Mouse (Mus musculus): ENCODE measurements around the gene Ddit4. TPM values are rescaled to one million over a fixed set of nuclear protein-coding genes. Genes with fewer than 3 reads are reported as not detected.

Gene Ddit4
- total and polyA plus RNA-seq, 3 experiments = 39.5 to 136 (median 50.6) TPM

DNA sequence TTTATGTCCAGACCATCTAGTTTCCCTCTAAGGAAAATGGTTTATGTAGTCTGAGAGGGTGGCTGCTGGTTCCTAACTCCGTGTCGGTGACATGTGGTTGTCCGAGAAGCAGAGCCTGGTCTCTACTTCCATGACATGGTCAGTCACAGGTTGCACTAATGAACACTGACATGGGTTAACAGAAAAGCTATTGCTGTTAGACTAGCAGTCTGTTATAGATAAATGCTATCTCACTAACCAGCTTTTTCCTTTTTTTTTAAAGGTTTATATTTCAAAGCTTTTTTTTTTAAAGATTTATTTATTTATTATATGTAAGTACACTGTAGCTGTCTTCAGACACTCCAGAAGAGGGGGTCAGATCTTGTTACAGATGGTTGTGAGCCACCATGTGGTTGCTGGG is 47.4 kb upstream of the Ddit4 start:
- TF ChIP-seq BHLHE40 (IDR thresholded peaks at IDR 0.05; ENCODE audit: low read depth, low read length) = no peak
- no peak for TF ChIP-seq NELFE (IDR thresholded peaks at IDR 0.05; ENCODE audit: low read depth, low read length)
- TF ChIP-seq USF2 (conservative IDR thresholded peaks at IDR 0.05; ENCODE audit: low read depth, low read length) = no peak
- no peak for TF ChIP-seq MAZ (IDR thresholded peaks at IDR 0.05; ENCODE audit: low read depth, low read length)
- TF ChIP-seq RCOR1 (conservative IDR thresholded peaks at IDR 0.05; ENCODE audit: low read depth, low read length) = no peak
- no peak for TF ChIP-seq ZMIZ1 (IDR thresholded peaks at IDR 0.05; ENCODE audit: low read depth, low read length)
- TF ChIP-seq CTCF (conservative IDR thresholded peaks at IDR 0.05 in 1 of 2, IDR thresholded peaks at IDR 0.05 in 1 of 2; ENCODE audit: low read depth in 2 of 2, low read length in 2 of 2) = no peak
- TF ChIP-seq JUN (IDR thresholded peaks at IDR 0.05; ENCODE audit: insufficient read depth, low read depth, low read length) = no peak
- no peak for TF ChIP-seq IRF4 (IDR thresholded peaks at IDR 0.05; ENCODE audit: low read depth, low read length)
- TF ChIP-seq POLR2AphosphoS2 (IDR thresholded peaks at IDR 0.05; ENCODE audit: low read depth, low read length) = no peak
- TF ChIP-seq GABPA (IDR thresholded peaks at IDR 0.05; ENCODE audit: insufficient replicate concordance, low read depth, low read length) = no peak
- TF ChIP-seq SMC3 (IDR thresholded peaks at IDR 0.05; ENCODE audit: low read depth, low read length) = no peak
- TF ChIP-seq KAT2A (IDR thresholded peaks at IDR 0.05; ENCODE audit: insufficient replicate concordance, low read length) = no peak
- no peak for TF ChIP-seq ZKSCAN1 (IDR thresholded peaks at IDR 0.05; ENCODE audit: borderline replicate concordance, low read depth, low read length)
- no peak for TF ChIP-seq CHD2 (IDR thresholded peaks at IDR 0.05; ENCODE audit: low read length)
- TF ChIP-seq E2F4 (IDR thresholded peaks at IDR 0.05; ENCODE audit: insufficient replicate concordance, low read depth, low read length) = no peak
- TF ChIP-seq SIN3A (IDR thresholded peaks at IDR 0.05; ENCODE audit: low read length) = no peak
- no peak for TF ChIP-seq UBTF (IDR thresholded peaks at IDR 0.05; ENCODE audit: low read depth, low read length)
- TF ChIP-seq HCFC1 (IDR thresholded peaks at IDR 0.05; ENCODE audit: low read depth, low read length) = no peak
- no peak for TF ChIP-seq TBP (conservative IDR thresholded peaks at IDR 0.05; ENCODE audit: low read depth, low read length)
- Histone ChIP-seq H3K9me3 (replicated peaks; ENCODE audit: low read length) (no peaks in the 10 kb centered on the region), H3K79me2 (replicated peaks; ENCODE audit: control insufficient read depth, extremely low read depth, insufficient read depth, poor library complexity, severe bottlenecking) (peaks cover 30% of the 10 kb centered on the region), H3K27me3 (replicated peaks) (no peaks in the 10 kb centered on the region), H3K27ac (ENCODE audit: insufficient read depth, low read depth) (no peak overlapping the region), H3K4me2 (ENCODE audit: insufficient read depth, low read depth, poor library complexity, severe bottlenecking) (no peak overlapping the region), H3K9ac (ENCODE audit: insufficient read depth, low read depth) (no peak overlapping the region), H3K4me1 (ENCODE audit: control insufficient read depth in 1 of 2, insufficient read depth in 2 of 2) (peaks cover 8 to 32% of the 10 kb centered on the region in 2 experiments; a peak in 3 of 4 replicates), H3K4me3 (replicated peaks in 1 of 3; ENCODE audit: low read depth in 2 of 3, low read length in 2 of 3, poor library complexity in 1 of 3) (no peak overlapping the region), H3K36me3 (replicated peaks in 1 of 2; ENCODE audit: control insufficient read depth in 1 of 2, insufficient read depth in 1 of 2, low read length in 1 of 2) (peaks cover 29 to 47% of the 10 kb centered on the region in 2 experiments)
- dilution Hi-C loops (cut with MboI; ENCODE audit: extremely low pct_ligation_motif_present, extremely low pct_unique_long_range_greater_than_20kb, low sequenced_read_pairs) (no loop called here), in situ Hi-C loops (cut with MboI; ENCODE audit: low pct_ligation_motif_present, low pct_unique_long_range_greater_than_20kb, low sequenced_read_pairs) (no loop called here)
- DNase-seq (ENCODE audit: extremely low read depth) = no peak

DNA sequence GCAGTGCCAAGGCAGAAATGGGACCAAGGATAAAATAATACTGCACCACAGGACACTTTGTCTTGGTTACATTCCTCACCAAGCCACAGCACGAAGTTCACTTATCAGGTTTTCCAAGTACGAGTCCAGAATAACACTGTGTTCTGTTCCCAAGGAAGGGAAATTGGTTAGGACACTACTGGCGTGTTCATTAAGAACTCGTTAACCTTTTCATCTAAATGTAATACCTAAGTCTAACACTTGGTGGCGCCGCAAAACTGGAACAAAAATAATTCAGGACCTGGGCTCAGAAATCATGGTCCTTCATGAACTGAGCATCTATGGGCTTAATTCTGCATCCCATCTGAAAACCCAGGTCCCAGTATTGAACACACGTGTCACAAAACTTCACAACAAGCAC is 46.0 kb upstream of the Ddit4 start:
- in situ Hi-C loops (cut with MboI; ENCODE audit: low pct_ligation_motif_present, low pct_unique_long_range_greater_than_20kb, low sequenced_read_pairs) = no loop called here
- peaks cover 35 to 58% of the 10 kb centered on the region in 2 experiments for H3K36me3 ChIP-seq (replicated peaks in 1 of 2; ENCODE audit: control insufficient read depth in 1 of 2, insufficient read depth in 1 of 2, low read length in 1 of 2)
- H3K27ac ChIP-seq (ENCODE audit: insufficient read depth, low read depth) = no peak overlapping the region
- H3K4me2 ChIP-seq (ENCODE audit: insufficient read depth, low read depth, poor library complexity, severe bottlenecking) = no peak overlapping the region
- H3K4me1 ChIP-seq (ENCODE audit: control insufficient read depth in 1 of 2, insufficient read depth in 2 of 2) = peaks cover 8 to 32% of the 10 kb centered on the region in 2 experiments; a peak in 3 of 4 replicates
- no peaks in the 10 kb centered on the region for H3K9me3 ChIP-seq (replicated peaks; ENCODE audit: low read length)
- dilution Hi-C loops (cut with MboI; ENCODE audit: extremely low pct_ligation_motif_present, extremely low pct_unique_long_range_greater_than_20kb, low sequenced_read_pairs) = no loop called here
- DNase-seq (ENCODE audit: extremely low read depth) = peak; percentile 74
- no peak overlapping the region for H3K4me3 ChIP-seq (replicated peaks in 1 of 3; ENCODE audit: low read depth in 2 of 3, low read length in 2 of 3, poor library complexity in 1 of 3)
- no peaks in the 10 kb centered on the region for H3K27me3 ChIP-seq (replicated peaks)
- peaks cover 30% of the 10 kb centered on the region for H3K79me2 ChIP-seq (replicated peaks; ENCODE audit: control insufficient read depth, extremely low read depth, insufficient read depth, poor library complexity, severe bottlenecking)
- no peak overlapping the region for H3K9ac ChIP-seq (ENCODE audit: insufficient read depth, low read depth)
- TF ChIP-seq MAX (IDR thresholded peaks at IDR 0.05; ENCODE audit: low read length) = no peak
- no peak for TF ChIP-seq JUN (IDR thresholded peaks at IDR 0.05; ENCODE audit: insufficient read depth, low read depth, low read length)
- TF ChIP-seq PAX5 (IDR thresholded peaks at IDR 0.05; ENCODE audit: low read length) = no peak
- no peak for TF ChIP-seq POLR2A (IDR thresholded peaks at IDR 0.05; ENCODE audit: low read depth, low read length)
- no peak for TF ChIP-seq TBP (conservative IDR thresholded peaks at IDR 0.05; ENCODE audit: low read depth, low read length)
- TF ChIP-seq RAD21 (IDR thresholded peaks at IDR 0.05; ENCODE audit: low read depth, low read length) = peak; percentile 71
- peak; percentile 35 for TF ChIP-seq ZC3H11A (IDR thresholded peaks at IDR 0.05; ENCODE audit: low read depth, low read length)
- no peak for TF ChIP-seq NELFE (IDR thresholded peaks at IDR 0.05; ENCODE audit: low read depth, low read length)
- TF ChIP-seq ZMIZ1 (IDR thresholded peaks at IDR 0.05; ENCODE audit: low read depth, low read length) = no peak
- TF ChIP-seq SIN3A (IDR thresholded peaks at IDR 0.05; ENCODE audit: low read length) = no peak
- TF ChIP-seq KAT2A (IDR thresholded peaks at IDR 0.05; ENCODE audit: insufficient replicate concordance, low read length) = no peak
- no peak for TF ChIP-seq ETS1 (conservative IDR thresholded peaks at IDR 0.05; ENCODE audit: low read depth, low read length)
- no peak for TF ChIP-seq MXI1 (IDR thresholded peaks at IDR 0.05; ENCODE audit: low read depth, low read length)
- TF ChIP-seq UBTF (IDR thresholded peaks at IDR 0.05; ENCODE audit: low read depth, low read length) = no peak
- no peak for TF ChIP-seq ZNF384 (IDR thresholded peaks at IDR 0.05; ENCODE audit: low read depth, low read length)
- TF ChIP-seq SMC3 (IDR thresholded peaks at IDR 0.05; ENCODE audit: low read depth, low read length) = peak; percentile 76
- peak; percentile 63 to 81 for TF ChIP-seq CTCF (conservative IDR thresholded peaks at IDR 0.05 in 1 of 2, IDR thresholded peaks at IDR 0.05 in 1 of 2; ENCODE audit: low read depth in 2 of 2, low read length in 2 of 2)
- TF ChIP-seq GABPA (IDR thresholded peaks at IDR 0.05; ENCODE audit: insufficient replicate concordance, low read depth, low read length) = no peak
- TF ChIP-seq ZKSCAN1 (IDR thresholded peaks at IDR 0.05; ENCODE audit: borderline replicate concordance, low read depth, low read length) = no peak
- no peak for TF ChIP-seq TCF12 (IDR thresholded peaks at IDR 0.05; ENCODE audit: low read depth, low read length)
- TF ChIP-seq CHD2 (IDR thresholded peaks at IDR 0.05; ENCODE audit: low read length) = no peak
- TF ChIP-seq MAFK (IDR thresholded peaks at IDR 0.05; ENCODE audit: insufficient replicate concordance, low read length) = no peak
- no peak for TF ChIP-seq E2F4 (IDR thresholded peaks at IDR 0.05; ENCODE audit: insufficient replicate concordance, low read depth, low read length)
- peak; percentile 46; the same call in 1 of the 2 replicates for TF ChIP-seq MYC (IDR thresholded peaks at IDR 0.05; ENCODE audit: low read depth, low read length)
